Mouse (Mus musculus) thymus, adult 2 months (tissue): ENCODE measurements at regions not wholly inside any gene's neighbourhood (a gene's known extent, or its start where the extent isn't known, plus 50 kb on each side); places are given as distances from the start of the nearest gene placed in this dataset.

Source experiments
- DNase-seq: peaks from one replicate; pipeline ENCODE4 v3.0.0; 2021
- H3K27ac ChIP-seq: fragments of 200-500 bp; 2 replicates; pipeline ENCODE4 v1.5.1; 2012; ENCODE audit warnings: low read length, control low read depth; ENCODE audit not compliant: control insufficient read depth, insufficient read depth
- H3K27me3 ChIP-seq: fragments of 200-500 bp; 2 replicates; pipeline ENCODE4 v1.6.1; 2012; ENCODE audit warnings: mild to moderate bottlenecking, low read length, moderate library complexity, mixed read lengths; ENCODE audit not compliant: control insufficient read depth, insufficient read depth
- H3K36me3 ChIP-seq: fragments of 200-500 bp; 2 replicates; pipeline ENCODE4 v1.6.1; 2012; ENCODE audit warnings: mild to moderate bottlenecking, low read length, moderate library complexity; ENCODE audit not compliant: control insufficient read depth, insufficient read depth
- H3K4me1 ChIP-seq: fragments of 200-500 bp; replicated peaks from 2 replicates; pipeline ENCODE4 v1.6.1; 2012; ENCODE audit warnings: low read length; ENCODE audit not compliant: control insufficient read depth, insufficient read depth
- H3K4me3 ChIP-seq: fragments of 200-500 bp; 2 replicates; pipeline ENCODE4 v1.5.1; 2012; ENCODE audit warnings: mild to moderate bottlenecking, low read length, control low read depth, moderate library complexity; ENCODE audit not compliant: control insufficient read depth, insufficient read depth
- CTCF ChIP-seq: fragments of 200-500 bp; IDR thresholded peaks from 2 replicates; pipeline ENCODE4 v1.5.1; 2012; ENCODE audit warnings: mild to moderate bottlenecking, control low read depth, low read length, moderate library complexity, borderline replicate concordance; ENCODE audit not compliant: control insufficient read depth, poor library complexity, insufficient read depth; ENCODE audit errors: extremely low read depth
- POLR2A ChIP-seq: fragments of 200-500 bp; IDR thresholded peaks from 2 replicates; pipeline ENCODE4 v1.6.1; 2012; ENCODE audit warnings: mild to moderate bottlenecking, low read length, control low read depth, moderate library complexity; ENCODE audit not compliant: control insufficient read depth, poor library complexity, insufficient read depth; ENCODE audit errors: extremely low read depth
- WGBS: fragments of 180-500 bp; shearing (Covaris S2); methylation state at CpG from one replicate; pipeline ENCODE4 v1.1.7; 2018; 5-methylcytosine and 5-hydroxymethylcytosine counted together

GRCm38 (mm10) chrX:99659496-99660140, 161.2 kb upstream of the Tmem28 start:
- H3K4me1 ChIP-seq: no peaks in the 10 kb centered on the region
- no peak for TF ChIP-seq CTCF
- no peak for TF ChIP-seq POLR2A
- H3K4me3 ChIP-seq: no peak overlapping the region
- no peak overlapping the region for H3K27ac ChIP-seq
- H3K36me3 ChIP-seq: no peaks in the 10 kb centered on the region
- no peak for DNase-seq
- WGBS: 69% methylated on average over 6 of the region's 8 CpGs
- H3K27me3 ChIP-seq: no peaks in the 10 kb centered on the region

- TF ChIP-seq CTCF: peak; percentile 73; the same call in 1 of the 2 replicates
- no peak for TF ChIP-seq POLR2A
- Histone ChIP-seq H3K36me3 (no peaks in the 10 kb centered on the region), H3K4me3 (no peak overlapping the region), H3K27ac (no peak overlapping the region), H3K27me3 (no peaks in the 10 kb centered on the region), H3K4me1 (no peaks in the 10 kb centered on the region)
- WGBS: 22% methylated on average over 8 of the region's 8 CpGs
- DNase-seq: peak; percentile 59
Measured at GRCm38 (mm10) chrX:99657790-99658451, 162.9 kb upstream of the Tmem28 start.

- 95% methylated on average over 6 of the region's 6 CpGs for WGBS
- no peaks in the 10 kb centered on the region for H3K4me1 ChIP-seq
- H3K27me3 ChIP-seq: no peaks in the 10 kb centered on the region
- H3K4me3 ChIP-seq: no peak overlapping the region
- no peak overlapping the region for H3K27ac ChIP-seq
- TF ChIP-seq CTCF (no peak), POLR2A (no peak)
- no peaks in the 10 kb centered on the region for H3K36me3 ChIP-seq
- DNase-seq: no peak
Measured at GRCm38 (mm10) chrX:99656988-99657387, 163.8 kb upstream of the Tmem28 start.

- no peak overlapping the region for H3K27ac ChIP-seq
- no peak for TF ChIP-seq CTCF
- H3K27me3 ChIP-seq: no peaks in the 10 kb centered on the region
- no peak overlapping the region for H3K4me3 ChIP-seq
- DNase-seq: no peak
- WGBS: 83% methylated on average over 2 of the region's 2 CpGs
- no peaks in the 10 kb centered on the region for H3K36me3 ChIP-seq
- no peaks in the 10 kb centered on the region for H3K4me1 ChIP-seq
Measured at GRCm38 (mm10) chrX:99632211-99632775, 161.2 kb upstream of the Pja1 start.

GRCm38 (mm10) chrX:99624515-99625179, 153.6 kb upstream of the Pja1 start:
- DNase-seq: no peak
- Histone ChIP-seq H3K4me1 (no peaks in the 10 kb centered on the region), H3K27me3 (no peaks in the 10 kb centered on the region), H3K36me3 (no peaks in the 10 kb centered on the region), H3K27ac (no peak overlapping the region), H3K4me3 (no peak overlapping the region)
- 87% methylated on average over 5 of the region's 5 CpGs for WGBS
- no peak for TF ChIP-seq POLR2A
- no peak for TF ChIP-seq CTCF

GRCm38 (mm10) chrX:99612130-99612759, 141.2 kb upstream of the Pja1 start:
- no peaks in the 10 kb centered on the region for H3K27me3 ChIP-seq
- no peak overlapping the region for H3K4me3 ChIP-seq
- H3K27ac ChIP-seq: no peak overlapping the region
- no peak for DNase-seq
- 88% methylated on average over 9 of the region's 9 CpGs for WGBS
- no peaks in the 10 kb centered on the region for H3K36me3 ChIP-seq
- H3K4me1 ChIP-seq: no peaks in the 10 kb centered on the region
- TF ChIP-seq CTCF: no peak
- no peak for TF ChIP-seq POLR2A
